21 mouse cellular contexts compared by ENCODE assay signal in the genomic region with DNA sequence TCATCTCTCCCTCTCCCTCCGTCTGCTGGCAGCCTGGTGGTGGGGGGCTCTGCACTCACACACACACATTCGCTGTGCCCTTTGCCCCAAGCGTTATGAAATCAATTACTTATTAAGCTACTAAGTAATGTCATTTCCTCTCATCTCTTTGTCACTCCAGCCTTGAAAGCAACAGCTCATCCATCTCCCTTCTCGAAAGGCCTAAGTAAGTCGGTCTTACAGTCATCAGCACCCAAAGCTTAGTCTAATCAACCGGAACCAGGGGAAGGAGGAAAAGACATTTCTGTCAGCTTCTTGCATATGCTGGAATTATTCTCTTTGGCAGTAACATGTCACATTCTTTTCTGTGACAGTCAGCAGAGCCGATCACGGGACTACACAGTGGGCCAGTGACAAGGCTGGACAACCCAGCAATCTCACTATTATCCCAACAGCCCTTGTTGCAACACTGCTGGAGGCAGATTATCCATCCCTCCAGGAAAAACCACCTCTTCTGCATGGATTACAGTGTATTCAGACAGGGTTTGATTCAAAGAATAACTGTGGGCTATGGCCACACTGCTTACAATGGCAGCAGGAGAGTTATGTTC.
A peak's percentile ranks its signal among the peaks of the same experiment; 100 is the strongest.
DNase-seq lines count a peak whose midpoint lies in the region; ATAC-seq and TF ChIP-seq lines count a peak whose summit lies in the region.
"Had no signal": no experiment of that assay in that cellular context is flagged by ENCODE, and none has a peak within 500 bp of the region (broad histone marks: within the 10 kb centered on the region; RNA-seq: fewer than 3 reads in every experiment).

No protein-coding gene starts in this region.

- H3K4me3 ChIP-seq in forebrain, embryonic 12.5 days (replicated peaks): no peak overlapping the region
- no peak overlapping the region for H3K4me3 ChIP-seq in forebrain, embryonic 16.5 days (replicated peaks; ENCODE audit: low read length)
- H3K4me3 ChIP-seq in lung, embryonic 16.5 days (ENCODE audit: low read length): no peak overlapping the region
- no peak overlapping the region for H3K4me3 ChIP-seq in hindbrain, embryonic 14.5 days (replicated peaks; ENCODE audit: low read length)
- no peak overlapping the region for H3K4me3 ChIP-seq in midbrain, postnatal 0 days (ENCODE audit: low read depth, low read length)
- H3K4me3 ChIP-seq in cerebellum, adult 2 months (replicated peaks; ENCODE audit: insufficient read depth, low read depth, low read length): no peak overlapping the region
- H3K4me3 ChIP-seq: embryonic facial prominence, embryonic 15.5 days had no signal

- H3K9ac ChIP-seq in forebrain, embryonic 12.5 days: no peak overlapping the region
- no peak overlapping the region for H3K9ac ChIP-seq in forebrain, embryonic 16.5 days (replicated peaks; ENCODE audit: low read depth, low read length)
- H3K9ac ChIP-seq in lung, embryonic 16.5 days (ENCODE audit: low read length): no peak overlapping the region
- H3K9ac ChIP-seq in hindbrain, embryonic 14.5 days: no peak overlapping the region
- H3K9ac ChIP-seq in midbrain, postnatal 0 days (replicated peaks; ENCODE audit: low read length, poor library complexity, severe bottlenecking): no peak overlapping the region
- H3K9ac ChIP-seq: embryonic facial prominence, embryonic 15.5 days had no signal

- TF ChIP-seq POLR2A in cerebellum, adult 2 months (IDR thresholded peaks at IDR 0.05; ENCODE audit: borderline replicate concordance, insufficient read depth, low read length): no peak

- no peak for TF ChIP-seq CTCF in midbrain, postnatal 0 days (IDR thresholded peaks at IDR 0.05)
- TF ChIP-seq CTCF in cerebellum, adult 2 months (IDR thresholded peaks at IDR 0.05; ENCODE audit: borderline replicate concordance, insufficient read depth, low read depth, low read length): no peak

- no peak for DNase-seq in lung, postnatal 36 days
- DNase-seq in hindbrain, embryonic 14.5 days (ENCODE audit: low spot score): no peak
- no peak for DNase-seq in midbrain, postnatal 0 days (ENCODE audit: low spot score)
- no peak for DNase-seq in cerebellum, adult 2 months
- DNase-seq in heart, adult 8-10 months (ENCODE audit: low spot score): no peak
- DNase-seq: adrenal gland, postnatal 14 days; cerebellum, adult 11 months; cerebellum, postnatal 25 days; gastrocnemius, postnatal 25 days; layer of hippocampus, postnatal 36 days; liver; right cerebral cortex, postnatal 14 days; thymus, postnatal 36 days had no signal

- peaks cover 11% of the 10 kb centered on the region for H3K4me1 ChIP-seq in forebrain, embryonic 12.5 days
- no peaks in the 10 kb centered on the region; the same call in 1 of the 2 replicates for H3K4me1 ChIP-seq in forebrain, embryonic 16.5 days (replicated peaks; ENCODE audit: control insufficient read depth, insufficient read depth, low read length)
- H3K4me1 ChIP-seq in lung, embryonic 16.5 days (replicated peaks; ENCODE audit: control insufficient read depth, insufficient read depth, low read length): no peaks in the 10 kb centered on the region
- peaks cover 17% of the 10 kb centered on the region for H3K4me1 ChIP-seq in hindbrain, embryonic 14.5 days (replicated peaks; ENCODE audit: control insufficient read depth, insufficient read depth, low read length)
- H3K4me1 ChIP-seq in midbrain, postnatal 0 days (ENCODE audit: insufficient read depth, low read length): no peaks in the 10 kb centered on the region
- peaks cover 7% of the 10 kb centered on the region for H3K4me1 ChIP-seq in cerebellum, adult 2 months (ENCODE audit: control insufficient read depth, insufficient read depth, low read length)
- H3K4me1 ChIP-seq: embryonic facial prominence, embryonic 15.5 days had no signal

- H3K9me3 ChIP-seq in forebrain, embryonic 12.5 days: no peaks in the 10 kb centered on the region
- H3K9me3 ChIP-seq in forebrain, embryonic 16.5 days (ENCODE audit: control insufficient read depth, low read length): no peaks in the 10 kb centered on the region
- no peaks in the 10 kb centered on the region for H3K9me3 ChIP-seq in lung, embryonic 16.5 days (ENCODE audit: control insufficient read depth, low read length)
- no peaks in the 10 kb centered on the region for H3K9me3 ChIP-seq in hindbrain, embryonic 14.5 days (ENCODE audit: control insufficient read depth, low read length)
- no peaks in the 10 kb centered on the region for H3K9me3 ChIP-seq in midbrain, postnatal 0 days (ENCODE audit: low read length)
- H3K9me3 ChIP-seq: embryonic facial prominence, embryonic 15.5 days had no signal

- H3K27me3 ChIP-seq in forebrain, embryonic 12.5 days: no peaks in the 10 kb centered on the region
- H3K27me3 ChIP-seq in forebrain, embryonic 16.5 days (replicated peaks; ENCODE audit: control insufficient read depth, insufficient read depth, low read length): no peaks in the 10 kb centered on the region
- no peaks in the 10 kb centered on the region for H3K27me3 ChIP-seq in lung, embryonic 16.5 days (ENCODE audit: control insufficient read depth, insufficient read depth, low read depth, low read length)
- no peaks in the 10 kb centered on the region for H3K27me3 ChIP-seq in hindbrain, embryonic 14.5 days (ENCODE audit: control insufficient read depth, insufficient read depth, low read length)
- no peaks in the 10 kb centered on the region for H3K27me3 ChIP-seq in midbrain, postnatal 0 days (ENCODE audit: insufficient read depth, low read length)
- H3K27me3 ChIP-seq in cerebellum, adult 2 months (ENCODE audit: control insufficient read depth, insufficient read depth, low read length): no peaks in the 10 kb centered on the region
- H3K27me3 ChIP-seq: embryonic facial prominence, embryonic 15.5 days had no signal

- 68% methylated on average over 8 of the region's 8 CpGs for WGBS in forebrain, embryonic 12.5 days
- WGBS in forebrain, embryonic 16.5 days: 62% methylated on average over 8 of the region's 8 CpGs
- WGBS in lung, embryonic 16.5 days: 46% methylated on average over 8 of the region's 8 CpGs
- WGBS in hindbrain, embryonic 14.5 days: 50% methylated on average over 8 of the region's 8 CpGs
- WGBS in midbrain, postnatal 0 days: 33% methylated on average over 8 of the region's 8 CpGs
- 82% methylated on average over 8 of the region's 8 CpGs for WGBS in cerebellum, adult 2 months

- no peak overlapping the region for H3K4me2 ChIP-seq in forebrain, embryonic 12.5 days
- no peak overlapping the region for H3K4me2 ChIP-seq in forebrain, embryonic 16.5 days (ENCODE audit: low read length)
- H3K4me2 ChIP-seq in lung, embryonic 16.5 days (ENCODE audit: low read depth, low read length): no peak overlapping the region
- H3K4me2 ChIP-seq in hindbrain, embryonic 14.5 days (replicated peaks): no peak overlapping the region
- H3K4me2 ChIP-seq in midbrain, postnatal 0 days (ENCODE audit: low read depth, low read length, poor library complexity, severe bottlenecking): no peak overlapping the region
- H3K4me2 ChIP-seq: embryonic facial prominence, embryonic 15.5 days had no signal

- no peak for ATAC-seq in forebrain, embryonic 12.5 days (ENCODE audit: low FRiP score)
- no peak for ATAC-seq in forebrain, embryonic 16.5 days
- peak; percentile 69 for ATAC-seq in lung, embryonic 16.5 days (ENCODE audit: low read depth)
- ATAC-seq in hindbrain, embryonic 14.5 days (ENCODE audit: low FRiP score): peak; percentile 62
- peak; percentile 74; the same call in 1 of the 2 replicates for ATAC-seq in midbrain, postnatal 0 days (ENCODE audit: low FRiP score)
- ATAC-seq: intestine, postnatal 0 days; Patski had no signal

- peak overlapping the region; percentile 54 for H3K27ac ChIP-seq in forebrain, embryonic 12.5 days
- H3K27ac ChIP-seq in forebrain, embryonic 16.5 days (ENCODE audit: low read length): no peak overlapping the region
- H3K27ac ChIP-seq in lung, embryonic 16.5 days (ENCODE audit: low read length): no peak overlapping the region
- H3K27ac ChIP-seq in hindbrain, embryonic 14.5 days: peak overlapping the region; percentile 9; the same call in 1 of the 2 replicates
- peak overlapping the region; percentile 13; the same call in 1 of the 2 replicates for H3K27ac ChIP-seq in midbrain, postnatal 0 days (ENCODE audit: low read depth, low read length)
- no peak overlapping the region for H3K27ac ChIP-seq in cerebellum, adult 2 months (ENCODE audit: insufficient read depth, low read length)
- H3K27ac ChIP-seq: embryonic facial prominence, embryonic 15.5 days; kidney, postnatal 0 days; macrophage had no signal

- H3K36me3 ChIP-seq in forebrain, embryonic 12.5 days (replicated peaks): no peaks in the 10 kb centered on the region
- H3K36me3 ChIP-seq in forebrain, embryonic 16.5 days (ENCODE audit: control insufficient read depth, insufficient read depth): no peaks in the 10 kb centered on the region
- no peaks in the 10 kb centered on the region for H3K36me3 ChIP-seq in lung, embryonic 16.5 days (ENCODE audit: control insufficient read depth, insufficient read depth, low read length)
- H3K36me3 ChIP-seq in hindbrain, embryonic 14.5 days (replicated peaks; ENCODE audit: control insufficient read depth, insufficient read depth): no peaks in the 10 kb centered on the region
- no peaks in the 10 kb centered on the region for H3K36me3 ChIP-seq in midbrain, postnatal 0 days (ENCODE audit: insufficient read depth, low read length)
- H3K36me3 ChIP-seq: embryonic facial prominence, embryonic 15.5 days had no signal

Comparison
In these comparisons a context has a peak if more than half of its experiments do, and no peak if none do; other contexts are left out.
1. H3K27ac ChIP-seq: peak in forebrain, embryonic 12.5 days (single experiment), hindbrain, embryonic 14.5 days (single experiment) and midbrain, postnatal 0 days (single experiment); none in forebrain, embryonic 16.5 days (single experiment), lung, embryonic 16.5 days (single experiment) and cerebellum, adult 2 months (single experiment).
2. ATAC-seq: peak in lung, embryonic 16.5 days (single experiment), hindbrain, embryonic 14.5 days (single experiment) and midbrain, postnatal 0 days (single experiment); none in forebrain, embryonic 12.5 days (single experiment) and forebrain, embryonic 16.5 days (single experiment).